Mouse (Mus musculus) lung, postnatal 0 days (tissue): ENCODE data around the gene Pigf.

Experiments
- CTCF ChIP-seq: IDR thresholded peaks from 2 replicates; pipeline ENCODE4 v1.5.1; 2016; ENCODE audit warnings: antibody characterized with exemption, mild to moderate bottlenecking
- EP300 ChIP-seq: IDR thresholded peaks from 2 replicates; pipeline ENCODE4 v1.6.1; 2016; ENCODE audit warnings: antibody characterized with exemption, mild to moderate bottlenecking, control low read depth

- TF ChIP-seq CTCF (no peak), EP300 (no peak)
Measured at GRCm38 (mm10) chr17:86971860-86972259, 53.3 kb downstream of the Pigf start.
